Mouse (Mus musculus) left cerebral cortex, adult 9 months (tissue): Measurements from ENCODE around the gene Serpinb6b.
"Not testable (repeated sequence)": the region's sequence is repeated elsewhere in the genome, so short reads cannot be mapped to it uniquely, and the experiment has no call there.

Source experiments
- DNase-seq, 2 experiments: peaks; one replicate each; pipeline ENCODE4 v3.0.0; 2022; ENCODE audit warnings: low spot score in 2 of 2

Serpinb6b gene

GRCm38 (mm10) chr13:32964989-32965811, at the start of gene Serpinb6b:
TSS of gene Serpinb6b (plus strand) at chr13:32965209.
- no peak for DNase-seq

GRCm38 (mm10) chr13:32922622-32923021, 42.4 kb upstream of the Serpinb6b start:
- no peak for DNase-seq

GRCm38 (mm10) chr13:32924578-32925360, 40.2 kb upstream of the Serpinb6b start:
- DNase-seq, result no peak

- DNase-seq, result no peak
Observed at GRCm38 (mm10) chr13:32926661-32927060, 38.3 kb upstream of the Serpinb6b start.

GRCm38 (mm10) chr13:32927241-32927640, 37.8 kb upstream of the Serpinb6b start:
- DNase-seq, result no peak

GRCm38 (mm10) chr13:32929107-32929750, 35.8 kb upstream of the Serpinb6b start:
- no peak for DNase-seq

GRCm38 (mm10) chr13:32934706-32935381, 30.2 kb upstream of the Serpinb6b start:
- no peak for DNase-seq

GRCm38 (mm10) chr13:32938275-32938674, 26.7 kb upstream of the Serpinb6b start:
- not testable (repeated sequence) for DNase-seq

- not testable (repeated sequence) for DNase-seq
Observed at GRCm38 (mm10) chr13:32939191-32939590, 25.8 kb upstream of the Serpinb6b start.

- no peak for DNase-seq
Observed at GRCm38 (mm10) chr13:32956537-32956936, 8.5 kb upstream of the Serpinb6b start.

- DNase-seq, result no peak
Observed at GRCm38 (mm10) chr13:32957917-32958316, 7.1 kb upstream of the Serpinb6b start.

GRCm38 (mm10) chr13:32958521-32958920, 6.5 kb upstream of the Serpinb6b start:
- DNase-seq, result not testable (repeated sequence)

- no peak for DNase-seq
Observed at GRCm38 (mm10) chr13:32963990-32964753, 837 bp upstream of the Serpinb6b start.

GRCm38 (mm10) chr13:32966116-32966515, 1.1 kb downstream of the Serpinb6b start:
- DNase-seq, result no peak

GRCm38 (mm10) chr13:32967233-32967632, 2.2 kb downstream of the Serpinb6b start:
- no peak for DNase-seq

- DNase-seq, result no peak
Observed at GRCm38 (mm10) chr13:32968353-32968984, 3.5 kb downstream of the Serpinb6b start.

GRCm38 (mm10) chr13:32968996-32969640, 4.1 kb downstream of the Serpinb6b start:
- DNase-seq, result no peak

GRCm38 (mm10) chr13:32969641-32970040, 4.6 kb downstream of the Serpinb6b start:
- DNase-seq, result no peak

GRCm38 (mm10) chr13:32970776-32971175, 5.8 kb downstream of the Serpinb6b start:
- DNase-seq, result no peak

- no peak for DNase-seq
Observed at GRCm38 (mm10) chr13:32974268-32974667, 9.3 kb downstream of the Serpinb6b start.
